Mouse (Mus musculus): ENCODE data around the gene Cldn15. TPM values are rescaled to one million over a fixed set of nuclear protein-coding genes. Genes with fewer than 3 reads are reported as not detected.
A peak's percentile ranks its signal among the peaks of the same experiment; 100 is the strongest.
"Not testable (repeated sequence)": the region's sequence is repeated elsewhere in the genome, so short reads cannot be mapped to it uniquely, and the experiment has no call there.

Gene Cldn15
- total and polyA plus RNA-seq, 2 experiments from 2014 or later: 7.9 to 19.3 TPM

DNA sequence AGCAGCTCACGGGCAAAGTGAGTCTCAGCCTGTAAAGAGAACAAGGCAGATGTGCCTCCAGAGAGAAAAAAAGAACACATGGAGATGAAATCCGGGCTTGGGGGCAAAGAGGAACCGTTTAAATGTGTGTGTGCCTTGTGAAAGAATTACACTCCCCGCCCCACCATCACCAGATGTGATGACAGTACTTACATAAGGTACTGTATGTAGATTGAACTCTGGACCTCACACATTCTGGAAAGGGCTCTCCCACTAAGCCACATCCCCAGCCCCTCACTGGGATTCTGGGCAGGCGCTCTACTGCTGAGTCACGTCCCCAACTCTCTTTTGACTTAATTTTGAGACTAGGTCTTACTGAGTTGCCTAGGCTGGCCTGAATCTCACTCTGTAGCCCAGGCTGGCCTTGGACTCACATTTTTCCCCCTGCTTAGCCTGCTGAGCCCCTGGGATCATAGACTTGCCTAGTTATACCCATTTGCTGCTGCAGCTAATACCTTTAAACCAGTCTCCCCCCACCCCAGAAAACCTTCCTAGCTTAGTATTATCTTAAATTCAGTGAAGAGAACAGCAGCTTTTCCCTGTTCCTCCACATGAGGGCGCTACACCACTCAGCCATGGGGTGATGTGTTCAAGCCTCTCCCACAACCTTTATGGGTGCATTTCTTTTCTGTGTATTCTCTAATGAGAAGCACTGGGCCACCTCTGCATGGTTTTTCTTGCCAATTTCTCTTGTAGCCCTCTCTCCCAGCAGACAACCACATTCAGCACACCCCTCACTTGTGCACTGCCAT lies 30.3 kb upstream of the Cldn15 start:
- DNase-seq (ENCODE audit: low spot score) (no peak), ATAC-seq (ENCODE audit: insufficient read depth, low read depth) (no peak)
- Histone ChIP-seq H3K4me2 (ENCODE audit: low read depth, low read length) (no peak overlapping the region), H3K36me3 (replicated peaks; ENCODE audit: control insufficient read depth, insufficient read depth, low read length) (no peaks in the 10 kb centered on the region), H3K27me3 (ENCODE audit: control insufficient read depth, insufficient read depth, low read length) (no peaks in the 10 kb centered on the region), H3K4me3 (ENCODE audit: low read depth, low read length) (no peak overlapping the region), H3K9ac (replicated peaks; ENCODE audit: low read depth, low read length) (no peak overlapping the region), H3K4me1 (ENCODE audit: control insufficient read depth, insufficient read depth) (no peaks in the 10 kb centered on the region), H3K27ac (ENCODE audit: low read depth) (no peak overlapping the region), H3K9me3 (replicated peaks; ENCODE audit: control insufficient read depth, low read length) (no peaks in the 10 kb centered on the region)
- TF ChIP-seq EP300 (IDR thresholded peaks at IDR 0.05; ENCODE audit: low read depth) (no peak), CTCF (IDR thresholded peaks at IDR 0.05; ENCODE audit: low read depth) (peak; percentile 22; the same call in 1 of the 2 replicates)
- WGBS: 63% methylated on average over 7 of the region's 7 CpGs

DNA sequence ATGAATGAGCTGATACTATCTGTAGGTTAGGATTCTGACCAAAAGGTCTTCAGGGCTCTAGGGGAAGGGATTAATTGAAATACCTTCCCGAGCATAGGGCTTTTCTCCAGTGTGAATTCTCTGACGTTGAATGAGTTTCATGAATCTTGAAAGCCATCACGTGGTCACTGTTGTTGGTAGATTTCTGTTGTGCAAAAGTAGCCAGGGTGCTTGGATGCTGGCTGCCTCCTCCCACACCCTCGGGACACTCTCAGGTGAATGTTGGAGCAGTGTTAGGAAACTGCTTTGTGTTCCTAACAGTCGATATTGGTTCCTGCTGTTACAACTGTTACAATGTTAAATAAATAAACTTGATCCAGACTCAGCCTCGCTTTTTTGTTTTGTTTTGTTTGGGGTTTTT lies 29.7 kb upstream of the Cldn15 start:
- Histone ChIP-seq H3K4me1 (ENCODE audit: control insufficient read depth, insufficient read depth) (no peaks in the 10 kb centered on the region), H3K4me2 (ENCODE audit: low read depth, low read length) (no peak overlapping the region), H3K27ac (ENCODE audit: low read depth) (no peak overlapping the region), H3K9me3 (replicated peaks; ENCODE audit: control insufficient read depth, low read length) (no peaks in the 10 kb centered on the region), H3K27me3 (ENCODE audit: control insufficient read depth, insufficient read depth, low read length) (no peaks in the 10 kb centered on the region), H3K36me3 (replicated peaks; ENCODE audit: control insufficient read depth, insufficient read depth, low read length) (no peaks in the 10 kb centered on the region), H3K4me3 (ENCODE audit: low read depth, low read length) (no peak overlapping the region), H3K9ac (replicated peaks; ENCODE audit: low read depth, low read length) (no peak overlapping the region)
- ATAC-seq (ENCODE audit: insufficient read depth, low read depth) (no peak), DNase-seq (ENCODE audit: low spot score) (no peak)
- 74% methylated on average over 6 of the region's 6 CpGs for WGBS
- TF ChIP-seq EP300 (IDR thresholded peaks at IDR 0.05; ENCODE audit: low read depth) (no peak), CTCF (IDR thresholded peaks at IDR 0.05; ENCODE audit: low read depth) (no peak)

DNA sequence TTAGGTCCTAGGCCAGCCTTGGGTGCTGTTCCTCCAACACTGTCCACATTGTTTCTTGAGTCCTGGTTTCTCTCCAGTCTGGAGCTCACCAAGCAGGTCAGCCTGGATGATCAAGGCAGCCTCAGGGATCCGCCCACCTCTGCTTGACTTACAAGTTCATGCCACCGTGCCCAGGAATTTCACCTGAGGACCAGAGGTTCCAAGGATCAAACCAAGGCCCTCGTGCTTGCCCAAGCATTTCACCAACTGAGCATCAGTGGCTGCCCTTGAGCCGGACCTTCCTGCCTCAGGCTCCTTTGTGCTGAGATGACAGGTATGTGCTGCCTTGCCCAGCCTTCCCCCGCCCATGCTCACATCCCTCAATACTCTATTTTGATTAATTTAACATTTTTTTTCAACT lies 28.8 kb upstream of the Cldn15 start:
- Histone ChIP-seq H3K4me1 (ENCODE audit: control insufficient read depth, insufficient read depth) (no peaks in the 10 kb centered on the region), H3K27ac (ENCODE audit: low read depth) (no peak overlapping the region), H3K27me3 (ENCODE audit: control insufficient read depth, insufficient read depth, low read length) (no peaks in the 10 kb centered on the region), H3K9me3 (replicated peaks; ENCODE audit: control insufficient read depth, low read length) (no peaks in the 10 kb centered on the region), H3K36me3 (replicated peaks; ENCODE audit: control insufficient read depth, insufficient read depth, low read length) (no peaks in the 10 kb centered on the region), H3K4me2 (ENCODE audit: low read depth, low read length) (no peak overlapping the region), H3K4me3 (ENCODE audit: low read depth, low read length) (no peak overlapping the region), H3K9ac (replicated peaks; ENCODE audit: low read depth, low read length) (no peak overlapping the region)
- DNase-seq (ENCODE audit: low spot score): no peak
- TF ChIP-seq CTCF (IDR thresholded peaks at IDR 0.05; ENCODE audit: low read depth) (no peak), EP300 (IDR thresholded peaks at IDR 0.05; ENCODE audit: low read depth) (no peak)
- no peak for ATAC-seq (ENCODE audit: insufficient read depth, low read depth)
- 84% methylated on average over 5 of the region's 5 CpGs for WGBS

DNA sequence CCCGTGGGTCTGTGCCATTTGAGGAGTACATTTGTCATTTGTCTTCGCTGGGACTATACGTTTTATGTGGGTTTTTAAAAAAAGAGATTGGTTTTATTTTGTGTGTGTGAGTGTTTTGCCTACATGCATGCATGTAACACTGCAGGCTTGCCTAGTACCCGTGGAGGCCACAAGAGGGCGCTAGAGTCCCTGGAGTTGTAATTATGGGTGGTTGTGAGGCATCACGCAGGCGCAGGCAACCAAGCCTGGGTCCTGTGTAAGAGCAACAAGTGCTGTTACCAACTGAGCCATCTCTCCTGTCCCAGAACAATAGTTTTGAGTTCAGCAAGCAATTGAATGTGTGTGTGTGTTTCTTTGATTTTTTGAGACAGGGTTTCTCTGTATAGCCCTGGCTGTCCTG lies 27.1 kb upstream of the Cldn15 start:
- WGBS: 66% methylated on average over 7 of the region's 7 CpGs
- H3K4me3 ChIP-seq (ENCODE audit: low read depth, low read length): no peak overlapping the region
- DNase-seq (ENCODE audit: low spot score) (no peak), ATAC-seq (ENCODE audit: insufficient read depth, low read depth) (no peak)
- TF ChIP-seq EP300 (IDR thresholded peaks at IDR 0.05; ENCODE audit: low read depth) (no peak), CTCF (IDR thresholded peaks at IDR 0.05; ENCODE audit: low read depth) (no peak)
- no peak overlapping the region for H3K4me2 ChIP-seq (ENCODE audit: low read depth, low read length)
- H3K4me1 ChIP-seq (ENCODE audit: control insufficient read depth, insufficient read depth): no peaks in the 10 kb centered on the region
- no peaks in the 10 kb centered on the region for H3K27me3 ChIP-seq (ENCODE audit: control insufficient read depth, insufficient read depth, low read length)
- no peaks in the 10 kb centered on the region for H3K9me3 ChIP-seq (replicated peaks; ENCODE audit: control insufficient read depth, low read length)
- no peaks in the 10 kb centered on the region for H3K36me3 ChIP-seq (replicated peaks; ENCODE audit: control insufficient read depth, insufficient read depth, low read length)
- H3K27ac ChIP-seq (ENCODE audit: low read depth): no peak overlapping the region
- H3K9ac ChIP-seq (replicated peaks; ENCODE audit: low read depth, low read length): no peak overlapping the region

DNA sequence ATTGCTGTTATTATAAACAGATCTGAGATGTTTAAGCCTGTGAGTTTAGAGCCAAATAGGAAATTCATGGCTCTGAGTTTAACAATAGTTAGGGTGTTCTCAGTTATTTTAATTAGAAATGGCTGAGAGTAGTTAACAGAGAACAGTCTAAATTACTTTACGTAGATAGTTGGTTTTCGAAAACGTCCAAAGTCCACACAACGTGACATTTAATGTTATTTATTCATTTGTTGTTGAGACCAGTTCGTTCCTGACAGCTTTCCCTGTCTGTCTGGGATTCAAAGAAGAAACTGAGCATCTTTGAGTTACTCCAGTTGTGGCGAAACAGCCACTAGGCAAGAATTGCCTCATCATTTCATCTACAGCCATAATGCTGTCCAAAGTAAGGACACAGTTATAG lies 26.4 kb upstream of the Cldn15 start:
- not testable (repeated sequence) for H3K4me1 ChIP-seq (ENCODE audit: control insufficient read depth, insufficient read depth); H3K9me3 ChIP-seq (replicated peaks; ENCODE audit: control insufficient read depth, low read length); H3K36me3 ChIP-seq (replicated peaks; ENCODE audit: control insufficient read depth, insufficient read depth, low read length); H3K4me3 ChIP-seq (ENCODE audit: low read depth, low read length); ATAC-seq (ENCODE audit: insufficient read depth, low read depth); DNase-seq (ENCODE audit: low spot score); H3K27ac ChIP-seq (ENCODE audit: low read depth); H3K4me2 ChIP-seq (ENCODE audit: low read depth, low read length); H3K9ac ChIP-seq (replicated peaks; ENCODE audit: low read depth, low read length); H3K27me3 ChIP-seq (ENCODE audit: control insufficient read depth, insufficient read depth, low read length)
- WGBS: 78% methylated on average over 6 of the region's 6 CpGs
